Mouse (Mus musculus) G1E-ER4 (cell line): ENCODE data around the gene Rapgef4. TPM values are rescaled to one million over a fixed set of nuclear protein-coding genes. Genes with fewer than 3 reads are reported as not detected.

Source experiments
- GATA1 ChIP-seq: IDR thresholded peaks from one replicate; pipeline ENCODE4 v1.8.0; 2012; ENCODE audit warnings: low read length, inconsistent platforms
- polyA plus RNA-seq: library from polyadenylated mRNA; stranded (reverse); fragments of >175 nt; gene quantifications from 2 replicates; pipeline ENCODE4 v1.2.3, GENCODE M21; 2012

Rapgef4 gene
- polyA plus RNA-seq, 1 experiment = not detected

DNA sequence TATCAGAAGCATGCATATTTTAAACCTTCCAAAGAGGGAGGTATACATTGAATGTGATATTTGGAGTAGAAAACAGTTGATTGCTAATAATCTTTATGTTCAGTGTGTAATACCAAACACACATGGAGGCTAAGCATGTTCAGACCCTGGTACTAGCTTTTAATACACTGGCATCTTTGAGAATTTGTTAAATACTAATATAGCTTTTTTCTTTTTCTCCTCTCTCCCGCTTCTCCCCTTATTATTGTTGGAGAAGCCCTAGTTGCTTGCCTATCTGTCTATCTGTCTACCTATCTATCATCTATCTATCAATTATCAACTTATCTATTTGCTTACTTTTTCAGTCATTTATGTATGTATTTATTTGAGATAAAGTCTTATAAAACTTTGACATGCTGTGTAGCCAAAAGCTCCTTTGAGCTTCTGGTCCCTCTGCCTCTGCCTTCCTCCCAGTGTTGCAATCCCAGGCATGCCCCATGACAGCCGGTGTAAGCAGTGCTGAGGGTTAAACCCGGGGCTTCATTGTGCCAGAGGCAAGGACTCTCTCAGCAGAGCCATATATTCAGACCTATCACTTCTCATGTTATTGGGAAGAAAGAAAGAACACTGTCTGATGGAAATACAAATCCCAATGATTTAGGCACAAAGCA, 96.6 kb downstream of the Rapgef4 start:
- TF ChIP-seq GATA1 = no peak

GRCm38 (mm10) chr2:72078140-72078521, 97.1 kb downstream of the Rapgef4 start:
- no peak for TF ChIP-seq GATA1

DNA sequence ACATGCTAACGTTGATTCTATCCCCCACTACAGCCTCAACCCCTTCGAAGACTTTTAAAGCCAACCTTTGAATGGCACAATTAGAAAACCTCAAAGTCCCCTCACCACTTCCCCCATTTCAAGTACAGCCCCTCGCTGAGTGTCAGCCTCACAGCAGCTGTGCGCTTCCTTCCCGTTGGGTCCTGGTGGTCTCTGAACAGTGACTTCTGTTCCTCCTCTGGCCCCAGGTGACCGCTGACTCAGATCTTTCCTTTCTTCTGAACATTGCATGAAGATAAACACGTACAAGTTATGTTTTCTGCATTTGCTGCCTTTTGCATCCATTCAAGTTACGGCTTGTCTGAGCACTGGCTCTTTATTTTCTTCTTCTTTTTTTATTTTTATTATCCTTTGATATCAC, 98.1 kb downstream of the Rapgef4 start:
- TF ChIP-seq GATA1 = no peak

DNA sequence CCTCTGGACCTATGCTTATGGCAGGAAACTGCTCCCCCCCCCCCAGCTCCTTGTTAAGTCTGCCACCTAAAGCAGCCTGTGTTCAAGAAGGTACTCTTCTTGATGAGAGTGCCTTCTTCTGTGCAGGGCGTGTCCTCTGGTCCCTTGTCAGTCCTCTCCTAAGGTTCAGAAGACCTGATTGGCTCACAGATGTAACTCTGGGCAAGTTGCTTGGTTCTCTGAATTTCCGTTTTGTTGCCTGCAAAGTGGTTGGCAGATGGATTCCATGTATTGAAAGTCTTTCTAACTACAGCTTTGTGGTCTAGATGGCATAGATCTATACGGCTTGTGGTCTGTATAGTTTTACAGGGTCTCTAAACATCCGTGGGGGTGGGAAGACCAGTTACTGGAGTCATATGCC, 101.8 kb downstream of the Rapgef4 start:
- TF ChIP-seq GATA1 = no peak

- no peak for TF ChIP-seq GATA1
Observed at GRCm38 (mm10) chr2:72088886-72089285, 107.8 kb downstream of the Rapgef4 start.

DNA sequence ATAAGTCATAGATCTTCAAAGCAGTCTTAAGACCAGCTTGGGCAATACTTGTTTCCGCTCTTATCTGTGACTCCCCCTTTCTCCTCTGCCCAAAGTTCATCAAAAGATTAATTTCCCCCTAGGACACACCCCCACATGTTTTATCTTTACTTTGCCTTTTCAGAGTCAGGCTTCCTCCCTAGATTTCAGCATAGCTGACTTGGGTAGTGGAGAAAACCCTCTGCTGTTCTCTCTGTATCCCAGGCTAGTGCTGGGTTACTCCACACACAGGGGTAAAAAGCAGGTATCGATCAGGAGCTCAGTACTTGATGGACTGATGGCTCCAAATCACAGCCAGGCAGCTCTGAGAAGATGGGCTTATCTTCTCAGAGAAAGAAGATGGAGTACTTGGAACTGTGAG, 109.0 kb downstream of the Rapgef4 start:
- no peak for TF ChIP-seq GATA1

GRCm38 (mm10) chr2:72092046-72092445, 111.0 kb downstream of the Rapgef4 start:
- TF ChIP-seq GATA1 = no peak

DNA sequence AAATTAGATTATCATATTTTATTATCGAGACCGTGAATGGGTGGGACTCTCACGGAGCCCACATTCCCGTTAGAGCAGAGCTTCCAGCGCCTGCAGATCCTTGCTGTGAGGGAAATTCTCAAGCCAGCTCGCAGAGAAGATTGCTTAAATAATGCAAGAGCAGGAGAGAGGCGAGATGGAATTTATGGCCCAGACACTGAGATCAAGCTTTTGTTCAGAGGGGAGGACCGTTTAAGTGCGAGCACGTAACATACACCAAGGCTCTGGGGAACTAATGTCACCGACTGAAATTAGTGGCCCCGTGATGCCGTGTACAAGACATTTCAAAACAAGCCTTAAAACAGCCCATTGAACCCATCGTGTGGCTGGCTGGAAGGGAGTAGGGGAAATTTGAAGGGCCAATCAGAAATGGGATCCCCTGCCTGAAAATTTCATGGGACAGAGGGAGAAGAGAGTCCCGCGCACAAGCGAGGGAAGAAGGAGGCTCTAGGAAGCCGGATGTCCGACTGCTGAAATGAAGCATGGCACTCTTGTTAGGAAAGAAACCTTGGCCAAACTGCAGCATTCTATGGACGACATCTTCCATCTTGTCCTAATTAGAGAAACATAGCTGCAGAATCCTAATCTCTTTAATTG, 112.5 kb downstream of the Rapgef4 start:
- TF ChIP-seq GATA1 = no peak

DNA sequence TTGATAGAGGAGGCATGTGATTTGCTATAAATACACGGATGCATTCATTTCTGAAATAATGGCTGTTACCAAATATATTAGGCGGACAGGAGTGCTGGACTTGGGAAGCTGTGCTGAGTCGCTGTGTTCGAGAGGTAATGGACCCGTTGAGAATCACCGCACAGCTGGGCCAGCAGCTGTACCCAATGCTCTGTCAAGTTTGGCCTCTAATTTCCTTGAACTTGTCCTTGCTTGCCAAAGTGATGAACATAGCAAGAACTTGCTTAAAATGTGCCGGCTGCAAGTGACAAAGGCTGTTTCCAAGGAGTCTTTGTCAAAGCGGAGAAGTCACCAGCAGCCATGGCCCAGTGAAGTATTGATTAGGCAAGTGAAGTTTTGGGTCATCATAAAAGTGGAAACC, 113.0 kb downstream of the Rapgef4 start:
- TF ChIP-seq GATA1 = no peak

GRCm38 (mm10) chr2:72094446-72094845, 113.4 kb downstream of the Rapgef4 start:
- no peak for TF ChIP-seq GATA1

DNA sequence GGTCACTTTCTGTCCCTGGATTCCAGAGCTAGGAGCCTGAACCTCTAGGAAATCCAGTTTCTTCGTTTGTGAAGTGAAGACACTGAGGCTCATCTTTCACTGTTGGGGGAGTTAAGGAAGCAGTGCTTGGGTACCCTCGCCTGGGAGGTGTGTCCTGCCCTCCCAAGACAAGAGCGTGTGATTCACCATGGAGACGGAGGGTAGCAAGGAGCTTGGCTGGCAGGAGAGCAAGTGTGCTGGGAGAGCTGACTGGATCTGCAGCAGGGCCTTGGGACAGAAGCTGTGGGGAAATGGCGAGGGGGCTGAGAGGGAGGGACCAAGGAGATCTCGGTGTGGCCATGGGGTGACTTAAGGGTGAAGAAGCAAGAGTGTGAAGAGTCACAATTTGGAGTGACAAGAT, 114.0 kb downstream of the Rapgef4 start:
- no peak for TF ChIP-seq GATA1

GRCm38 (mm10) chr2:72096345-72096744, 115.3 kb downstream of the Rapgef4 start:
- no peak for TF ChIP-seq GATA1

GRCm38 (mm10) chr2:72098366-72098765, 117.3 kb downstream of the Rapgef4 start:
- TF ChIP-seq GATA1 = no peak

DNA sequence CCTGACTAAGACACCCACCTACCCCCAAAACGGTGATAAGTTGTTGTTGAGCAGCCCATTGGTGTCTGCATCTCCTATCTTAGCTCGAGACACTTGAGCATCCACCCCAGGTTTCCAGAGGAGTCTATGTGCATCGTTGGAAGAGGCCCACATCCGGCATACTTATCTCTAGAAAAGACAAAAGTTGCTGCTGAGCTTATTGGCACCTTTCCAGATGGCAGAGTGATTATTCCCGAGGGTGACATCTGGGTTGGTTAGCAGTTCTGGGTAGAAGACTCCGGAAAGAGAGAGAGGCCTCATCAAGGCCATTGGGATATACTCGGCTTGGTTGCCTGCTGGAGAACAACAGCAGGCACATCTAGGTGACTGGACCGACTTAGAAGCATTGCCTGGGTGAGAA, 123.6 kb downstream of the Rapgef4 start:
- TF ChIP-seq GATA1 = no peak

DNA sequence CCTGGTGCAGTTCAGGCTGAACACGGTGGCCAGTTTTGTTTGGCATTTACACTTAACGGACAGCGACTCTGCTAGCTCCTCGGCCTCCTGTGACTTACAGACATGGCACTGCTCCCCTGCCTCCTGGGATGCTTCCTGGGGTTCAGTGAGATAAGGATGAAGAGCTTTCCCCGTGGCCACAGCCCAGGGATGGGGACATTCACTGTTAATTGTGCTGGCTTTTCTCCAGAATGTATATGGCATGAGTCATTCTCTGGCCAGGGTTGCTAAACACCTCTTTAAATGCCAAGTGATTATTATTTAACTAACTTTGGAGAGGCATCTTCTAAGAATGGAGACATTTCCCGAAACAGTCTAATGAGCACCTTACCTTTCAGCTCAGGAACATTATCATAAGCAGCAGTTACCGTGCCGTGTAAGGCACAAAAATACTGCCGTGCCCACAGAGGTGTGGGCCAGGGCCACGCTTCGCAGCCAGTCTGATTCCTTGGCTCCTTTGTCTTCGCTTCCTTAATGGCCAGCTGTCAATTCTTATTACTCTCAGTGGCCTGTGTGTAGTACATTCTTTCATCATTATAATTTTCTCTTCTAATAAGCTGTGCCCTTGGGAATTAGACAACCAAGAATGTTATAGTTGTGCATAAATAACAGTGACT, 126.6 kb downstream of the Rapgef4 start:
- no peak for TF ChIP-seq GATA1

GRCm38 (mm10) chr2:72108448-72109312, 127.6 kb downstream of the Rapgef4 start:
- TF ChIP-seq GATA1 = no peak
